Mouse (Mus musculus) inflammation-experienced regulatory T-cells, adult 6 months (primary cell): ENCODE measurements around the gene Gm5580. TPM values are rescaled to one million over a fixed set of nuclear protein-coding genes. Genes with fewer than 3 reads are reported as not detected.
"Not testable (repeated sequence)": the region's sequence is repeated elsewhere in the genome, so short reads cannot be mapped to it uniquely, and the experiment has no call there.

Experiments
- ATAC-seq: one replicate; pipeline ENCODE4 v1.8.0; 2017
- polyA plus RNA-seq, 3 experiments: library from polyadenylated mRNA; unstranded; fragments of 100-300 nt; shearing (Covaris generic); gene quantifications; one replicate each; pipeline ENCODE4 v1.2.1; 2017

Gene Gm5580
- under 1 TPM in 1 of 3 experiments, not detected in 2; 0.26 TPM for polyA plus RNA-seq

- not testable (repeated sequence) for ATAC-seq
Measured at GRCm38 (mm10) chr6:116550841-116551240, at the start of gene Gm5580. Gm5580 (plus strand) TSS chr6:116551141.

- not testable (repeated sequence) for ATAC-seq
Measured at GRCm38 (mm10) chr6:116506302-116507003, 44.5 kb upstream of the Gm5580 start, which contains the start of gene Olfr212. Olfr212 (plus strand) TSS chr6:116506516.

GRCm38 (mm10) chr6:116514832-116515231, 36.1 kb upstream of the Gm5580 start:
- ATAC-seq = no peak

GRCm38 (mm10) chr6:116538156-116538555, 12.8 kb upstream of the Gm5580 start, which contains the start of gene Olfr213:
Olfr213 (plus strand) TSS chr6:116538456.
- no peak for ATAC-seq

GRCm38 (mm10) chr6:116542500-116542899, 8.4 kb upstream of the Gm5580 start:
- no peak for ATAC-seq

- no peak for ATAC-seq
Measured at GRCm38 (mm10) chr6:116553935-116554334, 3.0 kb downstream of the Gm5580 start, which contains the start of gene Olfr214. Olfr214 (plus strand) TSS chr6:116554235.

GRCm38 (mm10) chr6:116554952-116555351, 4.0 kb downstream of the Gm5580 start:
- no peak for ATAC-seq

- no peak for ATAC-seq
Measured at GRCm38 (mm10) chr6:116569834-116570233, 18.9 kb downstream of the Gm5580 start.

GRCm38 (mm10) chr6:116584095-116584494, 33.2 kb downstream of the Gm5580 start, which contains the start of gene Olfr215:
Olfr215 (minus strand) TSS chr6:116584195.
- no peak for ATAC-seq

- ATAC-seq = not testable (repeated sequence)
Measured at GRCm38 (mm10) chr6:116600969-116601368, 50.0 kb downstream of the Gm5580 start.

Other genes starting within 250 kb of the Gm5580 start
- under 1 TPM in 1 of 3 experiments, not detected in 2; 0.56 TPM for gene March8, start 213.1 kb upstream of the Gm5580 start, polyA plus RNA-seq
- gene Alox5, start 90.0 kb upstream of the Gm5580 start, polyA plus RNA-seq = not detected
- gene Olfr211, start 62.0 kb upstream of the Gm5580 start, polyA plus RNA-seq = not detected
- gene Olfr212, start 44.6 kb upstream of the Gm5580 start, polyA plus RNA-seq = not detected
- gene Olfr213, start 12.7 kb upstream of the Gm5580 start, polyA plus RNA-seq = not detected
- not detected for gene Olfr214, start 3.1 kb downstream of the Gm5580 start, polyA plus RNA-seq
- gene Olfr215, start 33.1 kb downstream of the Gm5580 start, polyA plus RNA-seq = not detected
- 10 to 100 TPM; 32.2 to 36.2 (median 33.5) TPM for gene Zfp422, start 77.9 kb downstream of the Gm5580 start, polyA plus RNA-seq
- not detected for gene Depp1, start 99.5 kb downstream of the Gm5580 start, polyA plus RNA-seq
- gene Rassf4, start 122.8 kb downstream of the Gm5580 start, polyA plus RNA-seq = 1 to 10 TPM; 1.6 to 3.9 (median 1.9) TPM
- gene Tmem72, start 165.8 kb downstream of the Gm5580 start, polyA plus RNA-seq = under 1 TPM in 2 of 3 experiments, not detected in 1; 0.03 TPM